Mouse (Mus musculus): ENCODE measurements around the gene Stam2.

Stam2 gene

GRCm38 (mm10) chr2:52651547-52651946, 90.5 kb downstream of the Stam2 start:
- CTCF ChIA-PET = no interaction called here

GRCm38 (mm10) chr2:52647255-52647998, 94.7 kb downstream of the Stam2 start:
- CTCF ChIA-PET = no interaction called here

- CTCF ChIA-PET = no interaction called here
Observed at GRCm38 (mm10) chr2:52643657-52644056, 98.4 kb downstream of the Stam2 start.

Measured in spleen, embryonic (tissue).